Mouse (Mus musculus) WW6 (cell line): ENCODE results near the gene Gm20388.

Experiments
- DNase-seq: peaks from one replicate; pipeline ENCODE4 v3.0.0-alpha.2; 2013; ENCODE audit warnings: low read depth, low spot score

Gm20388 gene

DNA sequence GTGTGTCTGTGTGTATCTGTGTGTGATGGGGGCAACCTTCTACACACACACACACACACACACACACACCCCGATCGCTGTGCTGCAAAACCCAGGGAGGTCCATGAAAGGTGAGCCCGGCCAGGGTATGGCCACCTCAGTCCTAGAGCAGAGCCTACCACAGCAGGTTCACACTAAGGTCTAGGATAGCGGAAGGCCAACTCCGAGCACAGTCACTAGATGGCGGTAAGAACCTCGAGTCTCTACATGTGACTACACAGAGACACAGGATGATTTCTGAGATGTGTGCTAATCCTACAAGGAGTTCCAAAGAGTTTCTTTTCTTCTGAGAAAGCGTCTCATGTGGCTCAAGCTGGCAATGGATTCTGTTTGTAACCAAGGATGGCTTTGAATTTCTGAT lies 2016.7 kb downstream of the Gm20388 start:
- DNase-seq = no peak

DNA sequence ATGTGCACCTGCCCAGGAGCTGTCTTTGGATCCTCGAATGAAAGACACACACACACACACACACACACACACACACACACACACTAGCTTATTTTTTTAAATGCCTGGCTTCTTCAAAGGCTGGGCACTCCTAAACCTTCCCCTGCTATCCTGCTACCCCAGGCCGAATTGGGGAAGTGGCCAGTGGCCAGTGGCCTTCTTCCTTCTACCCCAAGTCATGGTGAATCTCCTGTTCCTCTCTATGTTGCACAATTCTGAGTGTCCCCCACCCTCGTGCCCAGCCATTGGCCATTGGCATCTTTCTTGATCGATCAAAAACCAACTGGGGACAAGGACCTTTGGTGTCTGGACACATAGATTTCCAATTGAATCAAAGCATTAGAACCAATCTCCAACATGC lies 2019.4 kb downstream of the Gm20388 start:
- DNase-seq = no peak

GRCm38 (mm10) chr8:121931571-121931970 lies 2020.9 kb downstream of the Gm20388 start:
- DNase-seq = no peak

DNA sequence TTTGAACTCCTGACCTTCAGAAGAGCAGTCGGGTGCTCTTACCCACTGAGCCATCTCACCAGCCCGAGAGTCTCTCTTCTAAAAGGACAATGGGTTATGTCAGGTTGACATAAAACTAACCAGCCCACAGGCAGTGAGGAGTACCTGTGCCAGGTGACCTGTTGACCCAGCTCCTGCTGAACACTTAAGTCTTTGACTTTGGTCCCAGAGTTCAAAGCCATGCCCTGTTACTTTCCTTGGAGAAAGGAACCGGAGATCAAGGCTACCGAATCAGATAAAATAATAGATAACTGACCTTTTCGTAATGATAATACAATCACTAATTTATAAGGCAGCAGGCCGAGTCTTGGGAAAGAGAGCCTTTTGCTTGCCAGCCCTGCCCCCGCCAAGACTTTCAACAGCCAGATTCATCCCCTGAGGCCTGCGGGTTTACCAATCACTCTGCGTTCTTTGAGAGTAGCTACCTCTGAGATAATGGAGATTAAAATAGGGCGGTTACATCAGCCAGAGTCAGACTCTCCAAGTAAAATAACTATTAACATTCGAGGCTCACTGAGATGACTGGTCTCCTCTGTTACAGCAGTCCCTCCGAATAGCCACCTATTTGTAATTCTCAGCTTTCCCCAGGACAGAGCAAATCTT lies 2021.5 kb downstream of the Gm20388 start:
- no peak for DNase-seq

DNA sequence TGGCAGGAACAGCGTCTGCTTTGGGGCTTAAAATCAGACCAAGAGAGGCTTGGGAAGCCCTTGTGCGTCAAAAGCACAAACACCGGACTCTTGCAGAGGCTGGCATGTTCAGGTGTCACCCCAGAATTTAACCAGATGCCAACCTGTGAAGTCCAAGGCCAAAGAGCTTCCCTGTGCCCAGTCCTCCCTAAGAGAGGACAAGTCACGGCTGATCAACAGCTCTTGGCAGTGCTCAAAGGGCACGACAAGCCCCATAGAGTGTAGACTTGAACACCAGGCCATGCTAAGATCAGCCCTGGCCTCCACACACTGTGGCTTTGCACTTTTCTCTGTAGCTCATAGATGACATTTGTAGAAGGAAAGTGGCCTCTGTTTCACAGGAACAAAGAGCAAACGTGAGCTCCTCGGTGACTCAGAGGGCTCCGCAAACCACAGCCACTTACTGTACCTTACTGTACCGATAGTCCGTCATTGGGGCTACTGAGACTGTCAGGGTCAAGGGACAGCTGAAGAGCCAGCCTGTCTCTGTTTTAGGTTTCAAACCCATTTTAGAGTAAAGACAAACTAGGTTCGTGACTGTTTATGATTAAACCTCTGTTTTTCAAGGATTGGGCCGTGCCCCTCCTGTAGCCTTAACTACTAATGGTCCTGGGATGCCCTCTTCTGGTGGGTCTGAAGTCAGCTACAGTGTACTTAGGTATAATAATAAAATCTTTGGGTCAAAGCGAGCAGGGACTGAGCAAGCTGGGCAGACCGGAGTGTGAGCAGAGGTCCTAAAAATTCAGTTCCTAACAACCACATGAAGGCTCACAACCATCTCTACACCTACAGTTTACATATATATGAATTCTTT lies 2022.3 kb downstream of the Gm20388 start:
- no peak for DNase-seq

DNA sequence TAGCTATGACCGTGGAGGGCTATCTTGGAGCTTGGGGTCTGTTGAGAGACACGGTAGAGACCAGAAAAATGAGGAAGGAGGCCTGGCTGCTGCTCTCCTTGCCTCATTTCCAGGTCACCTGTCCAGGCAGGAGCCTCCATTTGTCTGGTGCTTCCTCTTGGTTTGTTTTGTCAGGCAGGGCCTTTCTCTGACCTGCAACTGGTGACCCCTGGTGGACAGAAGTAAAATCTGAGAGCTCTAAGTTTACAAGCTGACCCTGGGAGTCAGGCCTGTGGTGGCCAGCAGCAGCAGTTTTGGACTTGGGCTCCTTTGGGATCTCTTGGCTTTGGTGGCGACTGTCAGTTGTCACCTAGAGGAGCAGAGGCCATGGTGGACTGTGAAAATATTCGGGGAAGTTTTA lies 2023.9 kb downstream of the Gm20388 start:
- no peak for DNase-seq

DNA sequence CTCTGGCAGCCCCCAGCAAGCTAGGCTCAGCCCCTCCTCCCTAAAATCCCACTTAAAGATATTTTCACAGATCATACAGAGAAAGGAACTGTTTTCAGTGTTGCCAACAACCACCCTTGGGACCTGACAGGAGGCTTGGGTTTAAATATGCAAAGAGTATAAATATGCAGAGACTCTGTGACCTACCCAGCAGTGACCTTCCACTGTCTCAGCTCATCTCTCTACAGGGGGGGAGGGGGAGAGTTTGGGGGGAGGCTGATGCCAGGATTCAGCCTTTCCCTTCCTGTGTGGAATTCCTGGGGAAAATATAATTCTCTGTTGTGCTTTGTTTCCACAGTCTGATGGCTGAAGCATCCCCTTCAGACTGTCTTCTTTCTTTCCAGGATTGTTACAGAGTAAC lies 2024.3 kb downstream of the Gm20388 start:
- DNase-seq = no peak

GRCm38 (mm10) chr8:121935341-121936294 lies 2025.0 kb downstream of the Gm20388 start:
- no peak for DNase-seq

DNA sequence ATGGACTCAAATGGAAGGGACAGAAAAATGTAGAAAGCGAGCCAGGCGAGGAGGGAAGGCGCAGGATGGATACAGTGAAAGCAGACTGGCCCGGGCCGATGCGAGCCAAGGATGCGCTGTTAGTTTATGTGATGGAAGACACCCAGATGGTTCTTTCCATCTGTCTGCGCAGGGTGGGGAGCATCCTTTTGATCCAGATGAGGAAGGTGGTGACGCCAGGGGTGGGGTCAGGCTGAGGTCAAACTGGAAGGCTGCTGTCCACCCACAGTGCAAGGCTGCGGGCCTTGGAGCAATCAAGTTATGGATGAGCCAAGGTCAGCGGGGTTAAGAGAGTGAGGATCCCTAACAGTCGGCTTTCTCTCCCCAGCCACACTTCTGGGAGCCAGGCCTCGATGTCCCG lies 2025.8 kb downstream of the Gm20388 start:
- no peak for DNase-seq

- DNase-seq = no peak
These were observed 2028.1 kb downstream of the Gm20388 start for GRCm38 (mm10) chr8:121938732-121939131.

GRCm38 (mm10) chr8:121943057-121943540 lies 2032.5 kb downstream of the Gm20388 start:
- no peak for DNase-seq

DNA sequence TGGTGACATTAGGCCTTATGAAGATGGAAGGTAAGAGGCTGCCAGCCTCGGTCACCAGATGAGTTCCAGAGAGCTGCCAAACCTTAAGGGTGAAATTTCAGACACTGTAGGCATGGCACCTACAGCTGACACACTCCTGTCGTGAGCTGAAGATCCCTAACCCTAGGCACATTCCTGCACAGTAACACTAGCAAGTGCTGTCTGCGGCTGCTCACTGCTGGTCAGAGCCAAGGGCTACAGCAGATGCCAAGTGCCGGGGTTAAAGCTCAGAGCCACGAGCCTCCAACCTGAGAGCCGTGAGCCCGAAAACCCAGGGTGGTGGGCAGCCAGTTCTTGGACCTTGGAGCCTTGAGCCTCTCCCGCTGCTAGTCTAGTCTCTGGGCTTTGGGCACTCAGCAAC lies 2033.1 kb downstream of the Gm20388 start:
- DNase-seq = no peak

DNA sequence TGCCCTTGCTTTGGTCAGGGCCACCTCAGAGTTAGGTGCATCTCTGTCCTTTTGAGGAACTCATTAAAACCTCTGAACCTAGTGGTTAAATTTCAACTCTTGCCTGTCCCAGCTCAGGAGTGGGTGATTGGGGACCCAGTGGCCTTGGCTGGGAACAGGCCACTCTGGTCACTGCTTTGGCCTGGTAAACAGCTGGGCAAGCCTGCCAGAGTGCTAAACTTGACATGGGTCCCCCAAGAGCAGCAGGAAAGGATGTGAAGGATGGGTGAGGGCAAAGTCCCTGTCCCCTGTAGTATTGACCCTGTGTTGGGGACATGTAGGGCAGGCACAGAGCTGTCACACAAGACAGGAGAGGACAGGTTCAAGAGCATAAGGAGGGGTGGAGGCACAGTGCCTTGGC lies 2034.2 kb downstream of the Gm20388 start, which contains the start of gene Car5a:
Car5a (minus strand) TSS at position 74 of the 400 bp plus-strand sequence.
- DNase-seq = no peak

GRCm38 (mm10) chr8:121946351-121946750 lies 2035.7 kb downstream of the Gm20388 start:
- DNase-seq = no peak

- DNase-seq = no peak
These were observed 2036.6 kb downstream of the Gm20388 start for GRCm38 (mm10) chr8:121947047-121947752.

GRCm38 (mm10) chr8:121947753-121948141 lies 2037.1 kb downstream of the Gm20388 start:
- DNase-seq = peak; percentile 90

GRCm38 (mm10) chr8:121948321-121949145 lies 2037.9 kb downstream of the Gm20388 start:
- no peak for DNase-seq

DNA sequence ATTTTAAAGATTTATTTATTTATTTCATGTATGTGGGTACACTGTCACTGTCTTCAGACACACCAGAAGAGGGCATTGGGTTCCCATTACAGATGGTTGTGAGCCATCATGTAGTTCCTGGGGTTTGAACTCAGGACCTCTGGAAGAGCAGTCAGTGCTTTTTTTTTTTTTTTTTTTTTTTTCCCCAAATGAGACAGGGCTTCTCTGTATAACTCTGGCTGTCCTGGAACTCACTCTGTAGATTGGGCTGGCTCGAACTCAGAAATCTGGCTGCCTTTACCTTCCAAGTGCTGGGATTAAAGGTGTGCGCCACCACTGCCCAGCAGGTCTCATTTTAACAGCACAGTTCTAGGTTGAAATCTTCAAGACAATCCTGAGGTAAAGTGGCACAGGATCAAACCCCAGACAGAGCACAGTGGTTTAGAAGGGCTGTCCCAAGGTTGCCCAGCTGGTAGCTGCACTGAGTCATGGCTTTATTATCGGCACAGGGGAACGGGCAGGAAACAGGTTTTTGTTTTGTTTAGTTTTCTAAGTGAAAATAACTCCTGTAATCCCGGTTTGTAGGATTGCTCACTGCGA lies 2038.7 kb downstream of the Gm20388 start, which contains the start of gene Banp:
Banp (plus strand) TSS at position 529 of the 579 bp plus-strand sequence.
- no peak for DNase-seq

DNA sequence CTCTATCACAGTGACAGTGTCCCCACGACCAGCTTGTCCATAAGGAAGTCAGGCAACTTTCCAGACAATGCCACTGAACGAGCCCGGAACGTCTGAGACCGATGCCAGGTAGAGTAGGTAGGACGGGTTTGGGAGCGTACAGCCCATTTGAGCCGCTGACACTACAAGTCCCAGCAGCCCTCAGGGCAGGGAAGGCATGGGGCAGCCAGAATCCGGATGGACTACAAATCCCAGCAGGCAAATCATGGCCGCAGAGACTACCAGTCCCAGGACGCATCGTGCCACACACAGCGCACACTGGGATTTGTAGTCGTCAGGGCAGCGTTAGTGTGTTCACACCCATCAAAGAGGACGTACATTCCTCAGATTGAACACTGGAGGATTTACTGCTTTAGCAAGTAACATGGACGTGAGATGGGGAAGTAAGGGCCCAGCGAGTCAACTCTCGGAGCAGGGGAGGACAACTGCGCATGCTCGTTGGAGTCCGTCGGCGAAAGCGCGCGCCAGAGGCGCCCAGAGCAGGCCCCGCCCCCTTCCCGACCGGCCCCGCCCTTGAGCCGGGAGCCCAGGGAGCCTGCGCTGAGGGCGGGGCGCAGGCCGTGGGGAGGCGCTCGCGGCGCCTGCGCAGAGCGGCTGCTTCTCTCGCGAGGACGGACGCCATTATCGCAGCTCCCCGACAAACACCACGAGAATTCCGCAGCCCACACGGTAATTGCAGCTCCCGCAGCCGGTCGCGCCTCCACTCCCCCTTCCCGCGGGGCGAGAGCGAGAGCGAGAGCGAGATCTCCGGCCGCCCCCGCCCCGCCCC lies 2039.5 kb downstream of the Gm20388 start:
- peak; percentile 99 for DNase-seq
